Comparison of ENCODE assay signal across 12 mouse cellular contexts in the genomic region with DNA sequence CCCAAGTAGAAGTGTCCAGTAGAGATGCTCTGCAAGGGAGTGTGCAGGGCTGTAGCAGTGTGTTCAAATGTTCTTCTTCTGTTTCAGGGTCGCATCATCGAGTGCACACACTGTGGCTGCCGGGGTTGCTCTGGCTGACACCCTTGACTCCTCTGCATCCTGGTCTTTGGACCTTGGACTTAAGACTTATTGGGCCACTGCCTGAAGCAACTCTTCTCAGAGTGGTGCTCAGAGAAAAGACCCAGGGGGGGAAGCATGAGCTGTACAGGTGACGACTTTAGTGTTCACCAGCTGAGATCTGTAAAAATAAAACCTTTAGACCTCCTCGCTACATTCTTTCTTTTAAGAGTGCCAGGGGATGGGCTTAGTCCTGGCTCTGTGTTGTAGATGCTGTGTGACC.
"Had no signal": no experiment of that assay in that cellular context is flagged by ENCODE, and none has a peak within 500 bp of the region (broad histone marks: within the 10 kb centered on the region; RNA-seq: fewer than 3 reads in every experiment).

No protein-coding gene starts in this region.

- H3K27ac ChIP-seq: hindbrain, embryonic 12.5 days; layer of hippocampus, adult 2 months; liver, embryonic 14.5 days; midbrain, embryonic 13.5 days had no signal

- H3K4me1 ChIP-seq: hindbrain, embryonic 12.5 days; midbrain, embryonic 13.5 days had no signal

- H3K4me2 ChIP-seq: hindbrain, embryonic 12.5 days; midbrain, embryonic 13.5 days had no signal

- H3K9me3 ChIP-seq: hindbrain, embryonic 12.5 days; midbrain, embryonic 13.5 days had no signal

- H3K27me3 ChIP-seq: hindbrain, embryonic 12.5 days; midbrain, embryonic 13.5 days had no signal

- H3K4me3 ChIP-seq: hindbrain, embryonic 12.5 days; layer of hippocampus, adult 2 months; midbrain, embryonic 13.5 days had no signal

- DNase-seq: left cerebral cortex, postnatal 4 days; lung, adult 2 months; lung, postnatal 36 days; right cerebral cortex, postnatal 14 days; thymus, adult 18-20 months; thymus, postnatal 25 days had no signal

- ATAC-seq: hindbrain, embryonic 16.5 days; lung, postnatal 0 days; midbrain, embryonic 13.5 days had no signal

- H3K9ac ChIP-seq: hindbrain, embryonic 12.5 days; liver, embryonic 14.5 days; midbrain, embryonic 13.5 days had no signal
